ENCODE assay signal across 8 mouse cellular contexts in genomic region chr14:40958083-40958985, GRCm38 (mm10). TPM values are rescaled to one million over a fixed set of nuclear protein-coding genes. Genes with fewer than 3 reads are reported as not detected.
DNase-seq lines count a peak whose midpoint lies in the region; ATAC-seq and TF ChIP-seq lines count a peak whose summit lies in the region.

No protein-coding gene starts in this region.

- no peaks in the 10 kb centered on the region for H3K9me3 ChIP-seq in ES-Bruce4 (replicated peaks; ENCODE audit: control insufficient read depth, insufficient read depth, low read length, poor library complexity, severe bottlenecking)
- no peaks in the 10 kb centered on the region for H3K9me3 ChIP-seq in forebrain, postnatal 0 days (ENCODE audit: low read length)
- H3K9me3 ChIP-seq in hindbrain, embryonic 10.5 days = no peaks in the 10 kb centered on the region

- WGBS in kidney, adult 2 months = 42% methylated on average over 4 of the region's 4 CpGs
- 23% methylated on average over 4 of the region's 4 CpGs for WGBS in forebrain, postnatal 0 days
- 24% methylated on average over 4 of the region's 4 CpGs for WGBS in hindbrain, embryonic 10.5 days
- WGBS in lung, adult 2 months = 20% methylated on average over 4 of the region's 4 CpGs

- no peaks in the 10 kb centered on the region for H3K27me3 ChIP-seq in kidney, adult 2 months (replicated peaks; ENCODE audit: control insufficient read depth, insufficient read depth, low read length)
- no peaks in the 10 kb centered on the region for H3K27me3 ChIP-seq in ES-Bruce4 (ENCODE audit: control insufficient read depth, insufficient read depth, low read length, poor library complexity, severe bottlenecking)
- H3K27me3 ChIP-seq in forebrain, postnatal 0 days (ENCODE audit: insufficient read depth, low read length) = no peaks in the 10 kb centered on the region
- no peaks in the 10 kb centered on the region for H3K27me3 ChIP-seq in hindbrain, embryonic 10.5 days (ENCODE audit: insufficient read depth, poor library complexity, severe bottlenecking)

- H3K27ac ChIP-seq in kidney, adult 2 months (ENCODE audit: insufficient read depth, low read depth, low read length) = peak overlapping the region; percentile 81
- peak overlapping the region; percentile 90 for H3K27ac ChIP-seq in ES-Bruce4 (ENCODE audit: insufficient read depth, low read length)
- peak overlapping the region; percentile 55 for H3K27ac ChIP-seq in forebrain, postnatal 0 days (ENCODE audit: low read depth, low read length)
- peak overlapping the region; percentile 99 for H3K27ac ChIP-seq in hindbrain, embryonic 10.5 days

- peaks cover 55% of the 10 kb centered on the region for H3K4me1 ChIP-seq in kidney, adult 2 months (ENCODE audit: control insufficient read depth, insufficient read depth, low read length)
- H3K4me1 ChIP-seq in ES-Bruce4 (ENCODE audit: control insufficient read depth, insufficient read depth, low read length) = peaks cover 16% of the 10 kb centered on the region
- peaks cover 49% of the 10 kb centered on the region for H3K4me1 ChIP-seq in forebrain, postnatal 0 days (ENCODE audit: insufficient read depth)
- H3K4me1 ChIP-seq in hindbrain, embryonic 10.5 days (replicated peaks) = peaks cover 90% of the 10 kb centered on the region
- peaks cover 57% of the 10 kb centered on the region for H3K4me1 ChIP-seq in lung, adult 2 months (ENCODE audit: control insufficient read depth, insufficient read depth, low read length)

- peak; percentile 43 for DNase-seq in kidney, adult 2 months
- no peak for DNase-seq in kidney, adult 8-10 months
- DNase-seq in forebrain, postnatal 0 days = peak; percentile 50
- no peak for DNase-seq in hindbrain, embryonic 10.5 days (ENCODE audit: low spot score)
- DNase-seq in lung, adult 2 months = peak; percentile 32
- peak; percentile 87 to 89 for DNase-seq in right cerebral cortex, postnatal 10 days (ENCODE audit: low spot score in 2 of 2)
- no peak for DNase-seq in thymus, postnatal 10 days (ENCODE audit: low spot score in 2 of 2)

- H3K4me2 ChIP-seq in forebrain, postnatal 0 days (ENCODE audit: low read depth) = no peak overlapping the region

- no peak for TF ChIP-seq CTCF in kidney, adult 2 months (conservative IDR thresholded peaks at IDR 0.05; ENCODE audit: insufficient read depth, insufficient read length, low read depth, low read length)
- TF ChIP-seq CTCF in ES-Bruce4 (IDR thresholded peaks at IDR 0.05; ENCODE audit: low read depth, low read length) = no peak
- no peak for TF ChIP-seq CTCF in forebrain, postnatal 0 days (IDR thresholded peaks at IDR 0.05; ENCODE audit: low read depth)
- no peak for TF ChIP-seq CTCF in lung, adult 2 months (IDR thresholded peaks at IDR 0.05; ENCODE audit: insufficient read depth, low read length)

- H3K9ac ChIP-seq in ES-Bruce4 (ENCODE audit: low read depth, poor library complexity, severe bottlenecking) = no peak overlapping the region
- H3K9ac ChIP-seq in forebrain, postnatal 0 days = 0 out of 2 replicates have a peak overlapping the region, but pooled peaks have one; percentile 11

- ATAC-seq in forebrain, postnatal 0 days = no peak

- H3K36me3 ChIP-seq in kidney, adult 2 months (ENCODE audit: control insufficient read depth, insufficient read depth, low read length) = no peaks in the 10 kb centered on the region
- no peaks in the 10 kb centered on the region for H3K36me3 ChIP-seq in ES-Bruce4 (ENCODE audit: control insufficient read depth, insufficient read depth, low read length, poor library complexity, severe bottlenecking)
- no peaks in the 10 kb centered on the region for H3K36me3 ChIP-seq in forebrain, postnatal 0 days (ENCODE audit: insufficient read depth)
- H3K36me3 ChIP-seq in hindbrain, embryonic 10.5 days = no peaks in the 10 kb centered on the region

- H3K4me3 ChIP-seq in kidney, adult 2 months (ENCODE audit: insufficient read depth, low read depth, low read length) = no peak overlapping the region
- no peak overlapping the region for H3K4me3 ChIP-seq in ES-Bruce4 (ENCODE audit: low read depth, low read length)
- H3K4me3 ChIP-seq in forebrain, postnatal 0 days (ENCODE audit: low read depth, low read length) = no peak overlapping the region
- peak overlapping the region; percentile 22; the same call in 1 of the 2 replicates for H3K4me3 ChIP-seq in hindbrain, embryonic 10.5 days
- H3K4me3 ChIP-seq in lung, adult 2 months (replicated peaks; ENCODE audit: extremely low read depth, low read depth, low read length) = no peak overlapping the region

- TF ChIP-seq POLR2A in kidney, adult 2 months (IDR thresholded peaks at IDR 0.05; ENCODE audit: low read depth, low read length) = no peak
- no peak for TF ChIP-seq POLR2A in ES-Bruce4 (IDR thresholded peaks at IDR 0.05; ENCODE audit: insufficient read depth, low read length)
- TF ChIP-seq POLR2A in lung, adult 2 months (IDR thresholded peaks at IDR 0.05; ENCODE audit: borderline replicate concordance, extremely low read depth, low read depth, low read length) = peak; percentile 13; the same call in 1 of the 2 replicates

- peak; percentile 53; the same call in 1 of the 2 replicates for TF ChIP-seq EP300 in ES-Bruce4 (IDR thresholded peaks at IDR 0.05; ENCODE audit: insufficient read depth, low read depth, low read length)

RNA-seq across cellular contexts. Expression of gene Tspan14, which starts 8.3 kb away (rescaled TPM):
- 119 and 121 TPM in 2 replicates for polyA plus RNA-seq in kidney, adult 2 months (2012; rRNA removed)
- 58.8 and 60.0 TPM in 2 replicates for polyA plus RNA-seq in ES-Bruce4 (2011; ENCODE audit: insufficient read depth, insufficient read length, low read depth, missing spikeins)
- 42.2 and 43.8 TPM in 2 replicates for total RNA-seq in forebrain, postnatal 0 days (2014; rRNA removed)
- polyA plus RNA-seq in forebrain, postnatal 0 days (2015; fragmentation: Nextera tagmentation; extraction: Ambion mirVana) = 37.8 and 43.1 TPM in 2 replicates
- polyA plus RNA-seq in hindbrain, embryonic 10.5 days (2016; fragmentation: Nextera tagmentation; extraction: Ambion mirVana) = 95.5 and 95.7 TPM in 2 replicates
- 82.2 and 94.2 TPM in 2 replicates for polyA plus RNA-seq in lung, adult 2 months (2012; rRNA removed)

RNA-seq across cellular contexts. Expression of gene Fam213a, which starts 55.3 kb away (rescaled TPM):
- 68.2 and 80.8 TPM in 2 replicates for polyA plus RNA-seq in kidney, adult 2 months (2012; rRNA removed)
- polyA plus RNA-seq in ES-Bruce4 (2011; ENCODE audit: insufficient read depth, insufficient read length, low read depth, missing spikeins) = 24.8 and 27.5 TPM in 2 replicates
- 92.4 and 106 TPM in 2 replicates for total RNA-seq in forebrain, postnatal 0 days (2014; rRNA removed)
- polyA plus RNA-seq in forebrain, postnatal 0 days (2015; fragmentation: Nextera tagmentation; extraction: Ambion mirVana) = 54.7 and 106 TPM in 2 replicates
- 45.2 and 52.6 TPM in 2 replicates for polyA plus RNA-seq in hindbrain, embryonic 10.5 days (2016; fragmentation: Nextera tagmentation; extraction: Ambion mirVana)
- polyA plus RNA-seq in lung, adult 2 months (2012; rRNA removed) = 12.6 and 12.8 TPM in 2 replicates

Comparison
In these comparisons a context has a peak if more than half of its experiments do, and no peak if none do; other contexts are left out.
1. DNase-seq: peak in kidney, adult 2 months (single experiment), forebrain, postnatal 0 days (single experiment), lung, adult 2 months (single experiment) and right cerebral cortex, postnatal 10 days (2 of 2); none in kidney, adult 8-10 months (0 of 2), hindbrain, embryonic 10.5 days (single experiment) and thymus, postnatal 10 days (0 of 2).
2. Peak in every context shown above with its lines, with median percentiles within 50 percentile points of each other: H3K27ac ChIP-seq.